Mouse (Mus musculus) myocyte (in vitro differentiated cells): Measurements from ENCODE around the gene Lipa. TPM values are rescaled to one million over a fixed set of nuclear protein-coding genes. Genes with fewer than 3 reads are reported as not detected.

Source experiments
- H3K27me3 ChIP-seq: one replicate; pipeline ENCODE4 v1.6.1; 2011; ENCODE audit not compliant: control insufficient read depth, insufficient read depth, insufficient read length
- H3K36me3 ChIP-seq: one replicate; pipeline ENCODE4 v1.6.1; 2011; ENCODE audit not compliant: control insufficient read depth, insufficient read depth
- H3K4me2 ChIP-seq: one replicate; pipeline ENCODE4 v1.6.1; 2011; ENCODE audit warnings: low read depth, control low read depth
- H3K4me3 ChIP-seq: one replicate; pipeline ENCODE4 v1.5.1; 2011; ENCODE audit warnings: mild to moderate bottlenecking, control low read depth, moderate library complexity
- H3K79me2 ChIP-seq: one replicate; pipeline ENCODE4 v1.6.1; 2011; ENCODE audit not compliant: control insufficient read depth, insufficient read depth
- H3ac ChIP-seq: one replicate; pipeline ENCODE4 v1.6.1; 2011; ENCODE audit not compliant: control insufficient read depth, insufficient read length
- CEBPB ChIP-seq: IDR thresholded peaks from 2 replicates; pipeline ENCODE4 v1.6.1; 2011; ENCODE audit warnings: mild to moderate bottlenecking, moderate library complexity; ENCODE audit not compliant: poor library complexity, insufficient read depth, severe bottlenecking
- E2F4 ChIP-seq: IDR thresholded peaks from one replicate; pipeline ENCODE4 v1.6.1; 2011; ENCODE audit warnings: mild to moderate bottlenecking, control low read depth, moderate library complexity; ENCODE audit not compliant: insufficient read depth
- MAX ChIP-seq: IDR thresholded peaks from one replicate; pipeline ENCODE4 v1.6.1; 2011; ENCODE audit warnings: low read depth, mild to moderate bottlenecking, control low read depth
- MYOD1 ChIP-seq, 3 experiments: IDR thresholded peaks; one replicate each; pipeline ENCODE4 v1.6.1; 2011; ENCODE audit warnings: control low read depth in 2 of 3, low read depth in 2 of 3, mild to moderate bottlenecking in 2 of 3, moderate library complexity in 1 of 3; ENCODE audit not compliant: insufficient read length in 2 of 3, control insufficient read depth in 1 of 3
- MYOG ChIP-seq, 3 experiments: IDR thresholded peaks; one replicate each; pipeline ENCODE4 v1.6.1; 2011; ENCODE audit warnings: control low read depth in 2 of 3, low read depth in 2 of 3, mild to moderate bottlenecking in 2 of 3; ENCODE audit not compliant: insufficient read length in 2 of 3, control insufficient read depth in 1 of 3, insufficient read depth in 1 of 3
- POLR2A ChIP-seq: IDR thresholded peaks from one replicate; pipeline ENCODE4 v1.6.1; 2011; ENCODE audit warnings: low read depth, mild to moderate bottlenecking, control low read depth, moderate library complexity; ENCODE audit not compliant: insufficient read length
- POLR2AphosphoS2 ChIP-seq: IDR thresholded peaks from one replicate; pipeline ENCODE4 v1.6.1; 2011; ENCODE audit warnings: low read depth, control low read depth; ENCODE audit not compliant: insufficient read length
- REST ChIP-seq: IDR thresholded peaks from one replicate; pipeline ENCODE4 v1.6.1; 2011; ENCODE audit warnings: mild to moderate bottlenecking, control low read depth, moderate library complexity; ENCODE audit not compliant: insufficient read depth, insufficient read length
- SRF ChIP-seq: IDR thresholded peaks from one replicate; pipeline ENCODE4 v1.6.1; 2011; ENCODE audit warnings: low read depth; ENCODE audit not compliant: control insufficient read depth, insufficient read length
- TCF12 ChIP-seq: IDR thresholded peaks from one replicate; pipeline ENCODE4 v1.6.1; 2011; ENCODE audit warnings: mild to moderate bottlenecking, control low read depth; ENCODE audit not compliant: poor library complexity, insufficient read depth, severe bottlenecking
- TCF3 ChIP-seq: IDR thresholded peaks from one replicate; pipeline ENCODE4 v1.6.1; 2011; ENCODE audit warnings: low read depth, control low read depth; ENCODE audit not compliant: insufficient read length
- USF1 ChIP-seq: IDR thresholded peaks from one replicate; pipeline ENCODE4 v1.6.1; 2011; ENCODE audit warnings: low read depth, mild to moderate bottlenecking, control low read depth, moderate library complexity
- polyA plus RNA-seq: library from polyadenylated mRNA; unstranded; fragments of >200 nt; fragmentation: generic; extraction: Trizol; gene quantifications from one replicate; pipeline ENCODE4 v1.2.1, GENCODE M21; 2012; ENCODE audit warnings: missing spikeins

Gene Lipa
- polyA plus RNA-seq, 1 experiment, result 21.4 TPM

GRCm38 (mm10) chr19:34511528-34511927 is 15.7 kb downstream of the Lipa start:
- no peak overlapping the region for H3K4me2 ChIP-seq
- H3K36me3 ChIP-seq, result peaks cover 12% of the 10 kb centered on the region
- TF ChIP-seq USF1 (no peak), MAX (no peak), TCF3 (no peak)
- no peak overlapping the region for H3K4me3 ChIP-seq
- H3K79me2 ChIP-seq, result no peaks in the 10 kb centered on the region
- no peak overlapping the region for H3ac ChIP-seq
- no peaks in the 10 kb centered on the region for H3K27me3 ChIP-seq

- no peak overlapping the region for H3K4me2 ChIP-seq
- H3K27me3 ChIP-seq, result no peaks in the 10 kb centered on the region
- no peak overlapping the region for H3K4me3 ChIP-seq
- no peak for TF ChIP-seq E2F4
- no peak for TF ChIP-seq CEBPB
- TF ChIP-seq MAX, result no peak
- TF ChIP-seq MYOD1 (IDR thresholded peaks at IDR 0.05; ENCODE audit: control insufficient read depth in 1 of 3, insufficient read length in 2 of 3, low read depth in 2 of 3), result no peak
- TF ChIP-seq TCF3, result no peak
- no peak for TF ChIP-seq POLR2A
- no peak for TF ChIP-seq USF1
- no peak for TF ChIP-seq MYOG (IDR thresholded peaks at IDR 0.05; ENCODE audit: control insufficient read depth in 1 of 3, insufficient read depth in 1 of 3, insufficient read length in 2 of 3, low read depth in 2 of 3)
- no peak for TF ChIP-seq POLR2AphosphoS2
- TF ChIP-seq SRF, result no peak
- no peak for TF ChIP-seq REST
- H3K79me2 ChIP-seq, result no peaks in the 10 kb centered on the region
- peaks cover 16% of the 10 kb centered on the region for H3K36me3 ChIP-seq
- H3ac ChIP-seq, result no peak overlapping the region
These were observed 16.6 kb downstream of the Lipa start for GRCm38 (mm10) chr19:34510717-34511116.

GRCm38 (mm10) chr19:34505161-34505721 is 22.0 kb downstream of the Lipa start:
- H3K4me3 ChIP-seq, result no peak overlapping the region
- no peaks in the 10 kb centered on the region for H3K27me3 ChIP-seq
- H3K79me2 ChIP-seq, result no peaks in the 10 kb centered on the region
- TF ChIP-seq MYOD1 (IDR thresholded peaks at IDR 0.05; ENCODE audit: control insufficient read depth in 1 of 3, insufficient read length in 2 of 3, low read depth in 2 of 3) (no peak), TCF12 (no peak), POLR2AphosphoS2 (no peak), USF1 (no peak), MYOG (IDR thresholded peaks at IDR 0.05; ENCODE audit: control insufficient read depth in 1 of 3, insufficient read depth in 1 of 3, insufficient read length in 2 of 3, low read depth in 2 of 3) (no peak), E2F4 (no peak), SRF (no peak), POLR2A (no peak), REST (no peak), TCF3 (no peak), MAX (no peak)
- H3ac ChIP-seq, result no peak overlapping the region
- no peak overlapping the region for H3K4me2 ChIP-seq
- H3K36me3 ChIP-seq, result peaks cover 12% of the 10 kb centered on the region

- Histone ChIP-seq H3K4me3 (no peak overlapping the region), H3K27me3 (no peaks in the 10 kb centered on the region), H3K79me2 (no peaks in the 10 kb centered on the region), H3K36me3 (peaks cover 6% of the 10 kb centered on the region), H3K4me2 (no peak overlapping the region), H3ac (no peak overlapping the region)
- TF ChIP-seq TCF12 (no peak), MYOG (IDR thresholded peaks at IDR 0.05; ENCODE audit: control insufficient read depth in 1 of 3, insufficient read depth in 1 of 3, insufficient read length in 2 of 3, low read depth in 2 of 3) (no peak), E2F4 (peak; percentile 49)
These were observed 26.5 kb downstream of the Lipa start for GRCm38 (mm10) chr19:34500763-34501162.

GRCm38 (mm10) chr19:34496353-34496752 is 30.9 kb downstream of the Lipa start:
- H3K36me3 ChIP-seq, result peaks cover 11% of the 10 kb centered on the region
- no peak for TF ChIP-seq E2F4
- no peak for TF ChIP-seq MYOD1 (IDR thresholded peaks at IDR 0.05; ENCODE audit: control insufficient read depth in 1 of 3, insufficient read length in 2 of 3, low read depth in 2 of 3)
- no peak for TF ChIP-seq MYOG (IDR thresholded peaks at IDR 0.05; ENCODE audit: control insufficient read depth in 1 of 3, insufficient read depth in 1 of 3, insufficient read length in 2 of 3, low read depth in 2 of 3)
- TF ChIP-seq CEBPB, result no peak
- no peak for TF ChIP-seq USF1
- TF ChIP-seq MAX, result no peak
- no peak for TF ChIP-seq POLR2A
- no peak for TF ChIP-seq TCF3
- no peaks in the 10 kb centered on the region for H3K79me2 ChIP-seq
- no peaks in the 10 kb centered on the region for H3K27me3 ChIP-seq
- H3K4me3 ChIP-seq, result no peak overlapping the region
- no peak overlapping the region for H3K4me2 ChIP-seq
- no peak overlapping the region for H3ac ChIP-seq
